ENCODE assay signal across 29 mouse cellular contexts in the genomic region with DNA sequence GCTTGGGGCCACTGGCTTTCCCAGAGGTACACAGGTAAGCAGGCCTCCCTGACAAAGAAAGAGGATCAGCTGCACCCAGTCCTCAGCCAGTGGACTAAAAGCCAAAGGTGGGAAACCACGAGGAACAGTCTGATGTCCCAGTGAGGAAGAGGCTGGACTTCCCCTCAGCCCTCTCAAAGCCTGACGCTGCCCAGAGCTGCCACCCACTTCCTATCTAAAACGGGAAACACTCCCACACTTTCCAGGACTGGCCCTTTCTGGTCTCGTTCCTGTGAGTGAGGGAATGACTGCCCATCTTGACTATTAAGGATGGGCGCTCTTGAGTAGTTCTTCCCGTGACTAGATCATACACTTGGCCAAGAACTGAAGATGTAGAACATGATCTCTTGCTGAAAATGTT. TPM values are rescaled to one million over a fixed set of nuclear protein-coding genes. Genes with fewer than 3 reads are reported as not detected.
DNase-seq lines count a peak whose midpoint lies in the region; ATAC-seq and TF ChIP-seq lines count a peak whose summit lies in the region.
"Had no signal": no experiment of that assay in that cellular context is flagged by ENCODE, and none has a peak within 500 bp of the region (broad histone marks: within the 10 kb centered on the region; RNA-seq: fewer than 3 reads in every experiment).

No protein-coding gene starts in this region.

- no peak overlapping the region for H3K9ac ChIP-seq in heart, embryonic 13.5 days
- no peak overlapping the region for H3K9ac ChIP-seq in kidney, postnatal 0 days (ENCODE audit: low read depth, low read length)
- H3K9ac ChIP-seq in hindbrain, embryonic 16.5 days (ENCODE audit: low read depth, low read length): no peak overlapping the region
- H3K9ac ChIP-seq: embryonic facial prominence, embryonic 15.5 days; forebrain, embryonic 12.5 days; forebrain, postnatal 0 days; heart, embryonic 12.5 days; liver, embryonic 12.5 days; liver, postnatal 0 days had no signal

- peaks cover 23% of the 10 kb centered on the region for H3K4me1 ChIP-seq in heart, embryonic 13.5 days
- H3K4me1 ChIP-seq in kidney, postnatal 0 days (replicated peaks; ENCODE audit: insufficient read depth, low read length): peaks cover 18% of the 10 kb centered on the region
- H3K4me1 ChIP-seq in hindbrain, embryonic 16.5 days (ENCODE audit: control insufficient read depth, insufficient read depth, low read depth, low read length): no peaks in the 10 kb centered on the region
- H3K4me1 ChIP-seq: embryonic facial prominence, embryonic 15.5 days; forebrain, embryonic 12.5 days; liver, embryonic 12.5 days had no signal

- peaks cover 15% of the 10 kb centered on the region for H3K27me3 ChIP-seq in heart, embryonic 13.5 days (replicated peaks)
- no peaks in the 10 kb centered on the region for H3K27me3 ChIP-seq in kidney, postnatal 0 days (ENCODE audit: insufficient read depth, low read length)
- H3K27me3 ChIP-seq in hindbrain, embryonic 16.5 days (replicated peaks; ENCODE audit: control insufficient read depth, insufficient read depth, low read length): no peaks in the 10 kb centered on the region
- H3K27me3 ChIP-seq: embryonic facial prominence, embryonic 15.5 days; forebrain, embryonic 12.5 days; Patski had no signal

- H3K9me3 ChIP-seq in heart, embryonic 13.5 days: no peaks in the 10 kb centered on the region
- H3K9me3 ChIP-seq in kidney, postnatal 0 days (replicated peaks; ENCODE audit: low read length): no peaks in the 10 kb centered on the region
- H3K9me3 ChIP-seq in hindbrain, embryonic 16.5 days (ENCODE audit: control insufficient read depth, low read length): no peaks in the 10 kb centered on the region
- H3K9me3 ChIP-seq: embryonic facial prominence, embryonic 10.5 days; embryonic facial prominence, embryonic 15.5 days; forebrain, embryonic 12.5 days; heart, embryonic 12.5 days; liver, embryonic 12.5 days had no signal

- 0 out of 2 replicates have a peak overlapping the region, but pooled peaks have one; percentile 12 for H3K27ac ChIP-seq in heart, embryonic 13.5 days (replicated peaks)
- H3K27ac ChIP-seq in kidney, postnatal 0 days: peak overlapping the region; percentile 77
- H3K27ac ChIP-seq in hindbrain, embryonic 16.5 days (ENCODE audit: low read depth, low read length): no peak overlapping the region
- H3K27ac ChIP-seq: embryonic facial prominence, embryonic 10.5 days; embryonic facial prominence, embryonic 15.5 days; forebrain, embryonic 12.5 days; liver, embryonic 12.5 days; macrophage; stomach, postnatal 0 days had no signal

- ATAC-seq in heart, embryonic 13.5 days (ENCODE audit: extremely low read depth, insufficient number of reproducible peaks, low FRiP score, low TSS enrichment): no peak
- no peak for ATAC-seq in kidney, postnatal 0 days (replicated peaks; ENCODE audit: low FRiP score, low read depth)
- ATAC-seq in megakaryocyte, adult 5-6 weeks (ENCODE audit: poor library complexity, severe bottlenecking): peak; percentile 82
- no peak for ATAC-seq in hindbrain, embryonic 16.5 days
- ATAC-seq: forebrain, postnatal 0 days; liver, embryonic 12.5 days; liver, postnatal 0 days; midbrain, embryonic 16.5 days; Patski had no signal

- no peaks in the 10 kb centered on the region for H3K36me3 ChIP-seq in heart, embryonic 13.5 days
- H3K36me3 ChIP-seq in kidney, postnatal 0 days (ENCODE audit: insufficient read depth, low read length): no peaks in the 10 kb centered on the region
- H3K36me3 ChIP-seq in hindbrain, embryonic 16.5 days (ENCODE audit: control insufficient read depth, insufficient read depth, low read length): no peaks in the 10 kb centered on the region
- H3K36me3 ChIP-seq: embryonic facial prominence, embryonic 10.5 days; embryonic facial prominence, embryonic 15.5 days; forebrain, embryonic 12.5 days; heart, embryonic 12.5 days; liver, embryonic 12.5 days had no signal

- 30% methylated on average over 6 of the region's 6 CpGs for WGBS in heart, embryonic 13.5 days
- WGBS in kidney, postnatal 0 days: 50% methylated on average over 6 of the region's 6 CpGs
- WGBS in hindbrain, embryonic 16.5 days: 86% methylated on average over 6 of the region's 6 CpGs

- H3K4me2 ChIP-seq in heart, embryonic 13.5 days: no peak overlapping the region
- H3K4me2 ChIP-seq in kidney, postnatal 0 days (ENCODE audit: low read length): no peak overlapping the region
- no peak overlapping the region for H3K4me2 ChIP-seq in hindbrain, embryonic 16.5 days (ENCODE audit: low read length)
- H3K4me2 ChIP-seq: embryonic facial prominence, embryonic 15.5 days; forebrain, embryonic 12.5 days; heart, embryonic 12.5 days; liver, embryonic 12.5 days; midbrain, embryonic 11.5 days had no signal

- no peak overlapping the region for H3K4me3 ChIP-seq in heart, embryonic 13.5 days
- no peak overlapping the region for H3K4me3 ChIP-seq in kidney, postnatal 0 days (replicated peaks; ENCODE audit: low read depth, low read length)
- no peak overlapping the region for H3K4me3 ChIP-seq in hindbrain, embryonic 16.5 days (ENCODE audit: low read length)
- H3K4me3 ChIP-seq: embryonic facial prominence, embryonic 10.5 days; embryonic facial prominence, embryonic 15.5 days; forebrain, embryonic 12.5 days; heart, embryonic 12.5 days; liver, embryonic 12.5 days had no signal

- no peak for TF ChIP-seq CTCF in kidney, postnatal 0 days (IDR thresholded peaks at IDR 0.05; ENCODE audit: low read depth)

- no peak for DNase-seq in heart, adult 18-20 months
- DNase-seq in kidney, postnatal 0 days (ENCODE audit: low spot score): no peak
- DNase-seq in kidney, postnatal 10 days: no peak
- DNase-seq in ovary, postnatal 36 days (ENCODE audit: low spot score): no peak
- DNase-seq: adrenal gland, postnatal 14 days; cerebellum, adult 11-12 months; cerebellum, adult 9-11 months; forebrain, postnatal 0 days; gastrocnemius, postnatal 14 days; heart, adult 11 months; heart, postnatal 10 days; left cerebral cortex, postnatal 4 days; liver, postnatal 0 days; right cerebral cortex, adult 18-20 months; thymus, adult 18-20 months; thymus, postnatal 25 days had no signal

RNA-seq across cellular contexts. Expression of gene Vdr, which starts 17.4 kb away (rescaled TPM):
- polyA plus RNA-seq in heart, embryonic 13.5 days (2015; fragmentation: Nextera tagmentation; extraction: Ambion mirVana): 1.1 TPM in 2 replicates
- 1 to 10 TPM; 2.4 to 3.4 TPM for total RNA-seq in heart, adult 18-20 months (2021)
- 20.6 and 22.5 TPM in 2 replicates for polyA plus RNA-seq in kidney, postnatal 0 days (2015; fragmentation: Nextera tagmentation; extraction: Ambion mirVana)
- total RNA-seq in megakaryocyte, adult 5-6 weeks (2015): 2.1 and 4.1 TPM in 2 replicates
- 0.59 and 1.4 TPM in 2 replicates for total RNA-seq in megakaryocyte, adult 5-6 weeks (2017)
- polyA plus RNA-seq in hindbrain, embryonic 16.5 days (2015; fragmentation: Nextera tagmentation; extraction: Ambion mirVana): 0.17 and 0.26 TPM in 2 replicates

RNA-seq across cellular contexts. Expression of gene Tmem106c, which starts 36.2 kb away (rescaled TPM):
- 29.6 and 36.5 TPM in 2 replicates for polyA plus RNA-seq in heart, embryonic 13.5 days (2015; fragmentation: Nextera tagmentation; extraction: Ambion mirVana)
- 10 to 100 TPM; 16.0 to 16.5 TPM for total RNA-seq in heart, adult 18-20 months (2021)
- polyA plus RNA-seq in kidney, postnatal 0 days (2015; fragmentation: Nextera tagmentation; extraction: Ambion mirVana): 55.0 and 58.3 TPM in 2 replicates
- total RNA-seq in megakaryocyte, adult 5-6 weeks (2015): 12.4 and 18.5 TPM in 2 replicates
- 13.5 and 14.1 TPM in 2 replicates for total RNA-seq in megakaryocyte, adult 5-6 weeks (2017)
- 58.3 and 60.6 TPM in 2 replicates for polyA plus RNA-seq in hindbrain, embryonic 16.5 days (2015; fragmentation: Nextera tagmentation; extraction: Ambion mirVana)

Comparison
In these comparisons a context has a peak if more than half of its experiments do, and no peak if none do; other contexts are left out.
1. RNA of gene Vdr, which starts 17.4 kb away (polyA plus RNA-seq): 20.6 to 22.5 TPM in kidney, postnatal 0 days; 1.1 TPM in heart, embryonic 13.5 days and 0.17 to 0.26 TPM in hindbrain, embryonic 16.5 days; every median in the first group is over 10 times any median in the second.